Mouse (Mus musculus): ENCODE measurements around the gene Gcnt1. TPM values are rescaled to one million over a fixed set of nuclear protein-coding genes. Genes with fewer than 3 reads are reported as not detected.
A peak's percentile ranks its signal among the peaks of the same experiment; 100 is the strongest.

Gcnt1 gene
- polyA plus RNA-seq, 1 experiment = 158 TPM

DNA sequence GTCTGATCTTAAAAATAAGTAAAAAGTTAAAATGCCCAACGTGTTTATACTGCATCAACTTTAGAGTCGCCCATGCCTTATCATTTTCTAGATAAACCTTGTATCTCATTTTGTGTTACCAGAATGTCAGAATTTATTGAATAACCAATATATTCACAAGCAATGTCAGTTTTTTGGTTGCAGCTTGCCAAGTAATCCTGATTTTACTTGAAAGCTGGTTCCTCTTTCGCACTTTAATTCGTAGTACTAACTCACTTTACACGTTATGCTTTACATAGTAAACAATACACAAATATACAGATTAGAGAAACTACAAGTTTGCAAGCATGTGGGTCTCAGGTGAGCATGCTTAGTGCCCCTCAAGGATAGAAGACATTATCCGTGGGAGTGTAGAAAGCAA lies 15.7 kb downstream of the Gcnt1 start:
- TF ChIP-seq CTCF (conservative IDR thresholded peaks at IDR 0.05; ENCODE audit: insufficient read depth, insufficient read length, low read depth, low read length) (no peak), POLR2A (IDR thresholded peaks at IDR 0.05; ENCODE audit: low read depth, low read length) (no peak)
- H3K27me3 ChIP-seq (replicated peaks; ENCODE audit: control insufficient read depth, insufficient read depth, low read length) = no peaks in the 10 kb centered on the region
- H3K4me3 ChIP-seq (ENCODE audit: insufficient read depth, low read depth, low read length) = no peak overlapping the region
- H3K4me1 ChIP-seq (ENCODE audit: control insufficient read depth, insufficient read depth, low read length) = peaks cover 20% of the 10 kb centered on the region; the same call in 1 of the 2 replicates
- peaks cover 2% of the 10 kb centered on the region; the same call in 1 of the 2 replicates for H3K36me3 ChIP-seq (ENCODE audit: control insufficient read depth, insufficient read depth, low read length)
- DNase-seq = no peak
- 57% methylated on average over 6 of the region's 6 CpGs for WGBS
- H3K27ac ChIP-seq (ENCODE audit: insufficient read depth, low read depth, low read length) = no peak overlapping the region

DNA sequence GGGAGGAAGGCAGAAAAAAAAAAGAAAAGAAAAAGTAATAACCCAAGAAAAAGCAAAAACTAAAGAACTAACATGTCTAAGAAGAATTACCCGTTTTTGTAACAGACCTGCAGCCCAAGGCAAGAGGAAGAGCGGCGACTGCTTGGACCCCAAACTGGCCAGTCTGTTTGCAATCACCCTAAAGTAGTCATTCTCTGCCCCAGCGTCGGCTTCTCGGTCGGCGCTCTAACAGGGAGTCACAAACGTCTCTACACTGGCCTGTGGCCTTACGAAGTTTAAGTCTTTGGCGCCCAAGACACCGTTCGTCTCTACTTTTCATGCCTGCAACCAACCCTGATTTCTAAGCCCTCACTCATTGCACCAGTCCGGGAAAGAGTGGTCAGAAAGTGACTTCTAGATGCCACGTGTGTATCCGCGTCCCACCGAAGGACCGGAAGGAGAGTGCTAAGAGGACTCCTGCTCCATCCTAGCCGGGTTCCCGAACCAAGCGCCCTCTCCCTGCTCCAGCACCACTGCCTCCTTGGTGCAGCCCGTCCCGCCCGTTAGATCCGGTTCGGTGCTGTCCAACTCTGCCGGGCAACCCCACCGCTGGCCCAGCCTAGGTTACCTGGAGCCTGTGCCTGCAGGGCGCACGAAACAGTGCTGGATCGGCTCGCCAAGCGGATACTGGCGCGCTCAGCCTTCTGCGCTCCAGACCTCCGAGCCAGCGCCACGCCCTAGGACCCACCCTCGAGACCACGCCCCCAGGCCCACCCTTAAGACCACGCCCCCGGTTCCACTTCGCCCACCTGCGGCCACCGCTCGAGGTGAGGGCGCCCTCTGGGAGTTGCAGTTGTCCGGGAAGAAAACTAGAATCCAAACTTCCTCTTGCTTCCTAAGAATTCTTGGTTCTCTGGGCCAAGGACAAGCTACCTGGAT lies 16.4 kb downstream of the Gcnt1 start:
- Histone ChIP-seq H3K36me3 (ENCODE audit: control insufficient read depth, insufficient read depth, low read length) (peaks cover 2% of the 10 kb centered on the region; the same call in 1 of the 2 replicates), H3K27me3 (replicated peaks; ENCODE audit: control insufficient read depth, insufficient read depth, low read length) (no peaks in the 10 kb centered on the region), H3K27ac (ENCODE audit: insufficient read depth, low read depth, low read length) (peak overlapping the region; percentile 19; the same call in 1 of the 2 replicates), H3K4me3 (ENCODE audit: insufficient read depth, low read depth, low read length) (peak overlapping the region; percentile 60), H3K4me1 (ENCODE audit: control insufficient read depth, insufficient read depth, low read length) (peaks cover 18% of the 10 kb centered on the region; the same call in 1 of the 2 replicates)
- WGBS = 9% methylated on average over 50 of the region's 50 CpGs
- DNase-seq = peak; percentile 85
- TF ChIP-seq CTCF (conservative IDR thresholded peaks at IDR 0.05; ENCODE audit: insufficient read depth, insufficient read length, low read depth, low read length) = peak; percentile 30; the same call in 1 of the 2 replicates
- no peak for TF ChIP-seq POLR2A (IDR thresholded peaks at IDR 0.05; ENCODE audit: low read depth, low read length)

DNA sequence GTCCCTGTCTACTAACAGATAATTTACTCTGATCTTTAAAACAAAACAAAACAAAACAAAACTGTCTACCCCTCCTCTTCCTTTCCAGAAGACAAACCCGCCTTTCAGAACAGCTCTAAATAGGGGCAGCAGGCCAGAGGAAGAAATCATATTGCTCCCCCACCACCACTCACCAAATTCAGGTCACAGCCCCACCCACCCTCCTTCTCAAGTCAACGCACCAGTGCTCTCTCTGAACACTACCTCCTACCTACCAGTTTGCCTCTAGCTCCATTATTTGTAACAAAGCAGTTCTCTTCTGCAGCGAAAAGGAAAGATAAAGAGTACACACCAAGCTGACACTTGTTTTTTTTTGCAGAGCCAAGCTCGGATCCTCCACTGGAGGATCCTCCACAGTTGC lies 17.3 kb downstream of the Gcnt1 start:
- TF ChIP-seq POLR2A (IDR thresholded peaks at IDR 0.05; ENCODE audit: low read depth, low read length) (no peak), CTCF (conservative IDR thresholded peaks at IDR 0.05; ENCODE audit: insufficient read depth, insufficient read length, low read depth, low read length) (no peak)
- Histone ChIP-seq H3K36me3 (ENCODE audit: control insufficient read depth, insufficient read depth, low read length) (peaks cover 2% of the 10 kb centered on the region; the same call in 1 of the 2 replicates), H3K4me3 (ENCODE audit: insufficient read depth, low read depth, low read length) (peak overlapping the region; percentile 15; the same call in 1 of the 2 replicates), H3K27me3 (replicated peaks; ENCODE audit: control insufficient read depth, insufficient read depth, low read length) (no peaks in the 10 kb centered on the region), H3K27ac (ENCODE audit: insufficient read depth, low read depth, low read length) (no peak overlapping the region), H3K4me1 (ENCODE audit: control insufficient read depth, insufficient read depth, low read length) (peaks cover 10% of the 10 kb centered on the region; the same call in 1 of the 2 replicates)
- WGBS = 35% methylated on average over 4 of the region's 4 CpGs
- no peak for DNase-seq

DNA sequence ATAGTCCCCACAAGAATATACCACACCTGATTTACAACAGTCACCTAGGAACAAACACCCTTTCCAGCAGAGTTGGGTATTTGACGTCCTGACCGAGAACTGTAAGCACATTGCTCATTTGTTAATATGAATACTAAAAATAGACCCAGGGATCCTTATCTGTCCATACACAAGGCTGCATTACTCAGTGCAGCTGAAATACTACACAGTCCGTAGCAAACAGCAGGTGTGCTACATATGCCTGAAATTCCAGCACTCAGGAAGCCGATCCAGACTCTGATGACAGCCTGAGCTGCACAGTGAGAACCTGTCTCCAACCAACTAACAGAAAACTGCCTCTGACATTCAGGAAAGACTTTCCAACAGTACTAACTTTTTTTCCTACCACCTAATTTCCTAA lies 17.8 kb downstream of the Gcnt1 start:
- no peak overlapping the region for H3K4me3 ChIP-seq (ENCODE audit: insufficient read depth, low read depth, low read length)
- H3K4me1 ChIP-seq (ENCODE audit: control insufficient read depth, insufficient read depth, low read length) = peaks cover 10% of the 10 kb centered on the region; the same call in 1 of the 2 replicates
- WGBS = 40% methylated on average over 4 of the region's 4 CpGs

DNA sequence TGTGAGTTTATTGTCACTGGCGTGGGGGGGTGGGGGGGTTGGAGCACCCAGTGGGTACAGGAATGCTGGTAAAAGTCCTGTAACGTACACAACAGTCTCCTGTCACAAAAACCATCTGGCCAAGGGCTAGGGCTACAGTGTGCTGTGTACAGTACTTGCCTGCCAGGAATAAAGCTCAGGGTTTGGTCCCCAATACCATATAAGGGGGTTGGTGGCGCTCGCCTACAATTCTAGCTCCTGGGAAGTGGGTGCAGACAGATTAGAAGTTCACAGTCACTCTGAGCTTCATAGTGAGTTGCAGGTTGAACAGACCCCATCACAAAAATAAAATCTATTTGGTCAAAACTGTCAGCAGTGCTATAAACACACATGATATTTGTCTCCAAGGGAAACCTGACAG lies 18.3 kb downstream of the Gcnt1 start:
- Histone ChIP-seq H3K27ac (ENCODE audit: insufficient read depth, low read depth, low read length) (no peak overlapping the region), H3K4me1 (ENCODE audit: control insufficient read depth, insufficient read depth, low read length) (peaks cover 10% of the 10 kb centered on the region; the same call in 1 of the 2 replicates), H3K36me3 (ENCODE audit: control insufficient read depth, insufficient read depth, low read length) (peaks cover 2% of the 10 kb centered on the region; the same call in 1 of the 2 replicates), H3K27me3 (replicated peaks; ENCODE audit: control insufficient read depth, insufficient read depth, low read length) (no peaks in the 10 kb centered on the region), H3K4me3 (ENCODE audit: insufficient read depth, low read depth, low read length) (no peak overlapping the region)
- WGBS = 82% methylated on average over 4 of the region's 4 CpGs
- TF ChIP-seq POLR2A (IDR thresholded peaks at IDR 0.05; ENCODE audit: low read depth, low read length) = no peak
- no peak for TF ChIP-seq CTCF (conservative IDR thresholded peaks at IDR 0.05; ENCODE audit: insufficient read depth, insufficient read length, low read depth, low read length)
- no peak for DNase-seq

More for the DNA sequence above, 17.8 kb downstream of the Gcnt1 start:
- no peaks in the 10 kb centered on the region for H3K27me3 ChIP-seq (replicated peaks; ENCODE audit: control insufficient read depth, insufficient read depth, low read length)
- H3K27ac ChIP-seq (ENCODE audit: insufficient read depth, low read depth, low read length) = no peak overlapping the region
- no peak for TF ChIP-seq POLR2A (IDR thresholded peaks at IDR 0.05; ENCODE audit: low read depth, low read length)
- no peak for TF ChIP-seq CTCF (conservative IDR thresholded peaks at IDR 0.05; ENCODE audit: insufficient read depth, insufficient read length, low read depth, low read length)
- H3K36me3 ChIP-seq (ENCODE audit: control insufficient read depth, insufficient read depth, low read length) = peaks cover 2% of the 10 kb centered on the region; the same call in 1 of the 2 replicates
- DNase-seq = no peak

DNA sequence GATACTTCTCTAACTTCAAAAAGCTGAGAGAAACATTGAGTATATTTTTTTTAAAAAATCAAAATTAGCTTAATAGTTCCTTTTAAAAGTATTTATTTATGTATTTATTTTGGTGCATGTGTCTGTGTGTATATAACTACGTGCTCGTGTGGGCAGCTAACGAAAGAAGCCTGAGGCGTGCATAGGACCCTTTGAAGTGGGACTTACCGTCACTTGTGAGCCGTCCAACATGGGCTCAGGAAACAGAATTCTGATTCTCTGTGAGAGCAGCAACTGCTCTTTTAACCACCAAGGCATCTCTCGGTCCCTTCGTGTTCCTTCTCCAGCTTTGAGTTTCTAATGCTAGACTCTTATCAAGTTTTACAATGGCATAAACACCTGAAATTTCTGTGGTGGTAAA lies 18.9 kb downstream of the Gcnt1 start:
- peaks cover 11% of the 10 kb centered on the region; the same call in 1 of the 2 replicates for H3K4me1 ChIP-seq (ENCODE audit: control insufficient read depth, insufficient read depth, low read length)
- DNase-seq = no peak
- no peaks in the 10 kb centered on the region for H3K27me3 ChIP-seq (replicated peaks; ENCODE audit: control insufficient read depth, insufficient read depth, low read length)
- no peak overlapping the region for H3K4me3 ChIP-seq (ENCODE audit: insufficient read depth, low read depth, low read length)
- TF ChIP-seq POLR2A (IDR thresholded peaks at IDR 0.05; ENCODE audit: low read depth, low read length) (no peak), CTCF (conservative IDR thresholded peaks at IDR 0.05; ENCODE audit: insufficient read depth, insufficient read length, low read depth, low read length) (no peak)
- 87% methylated on average over 8 of the region's 8 CpGs for WGBS
- H3K36me3 ChIP-seq (ENCODE audit: control insufficient read depth, insufficient read depth, low read length) = peaks cover 2% of the 10 kb centered on the region; the same call in 1 of the 2 replicates
- no peak overlapping the region for H3K27ac ChIP-seq (ENCODE audit: insufficient read depth, low read depth, low read length)

DNA sequence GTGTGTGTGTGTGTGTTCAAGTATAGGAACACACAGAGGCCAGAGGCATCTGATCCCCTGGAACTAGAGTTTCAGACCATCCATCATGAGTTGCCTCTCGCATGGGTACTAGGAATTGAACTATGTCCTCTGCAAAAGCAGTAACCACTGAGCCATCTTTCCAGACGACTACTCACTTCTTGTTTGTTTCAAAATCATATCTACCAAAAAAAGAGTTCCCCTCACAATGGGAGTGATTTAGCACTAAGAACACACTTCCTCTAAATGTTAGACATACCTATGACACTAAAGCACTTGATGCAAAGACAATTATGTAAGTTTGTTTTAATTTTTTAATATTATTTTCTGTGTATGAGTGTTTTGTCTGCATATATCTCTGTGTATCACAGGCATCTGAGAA lies 24.8 kb downstream of the Gcnt1 start:
- DNase-seq = no peak
- Histone ChIP-seq H3K4me3 (ENCODE audit: insufficient read depth, low read depth, low read length) (no peak overlapping the region), H3K27ac (ENCODE audit: insufficient read depth, low read depth, low read length) (no peak overlapping the region), H3K36me3 (ENCODE audit: control insufficient read depth, insufficient read depth, low read length) (no peaks in the 10 kb centered on the region), H3K4me1 (ENCODE audit: control insufficient read depth, insufficient read depth, low read length) (peaks cover 8% of the 10 kb centered on the region; the same call in 1 of the 2 replicates), H3K27me3 (replicated peaks; ENCODE audit: control insufficient read depth, insufficient read depth, low read length) (no peaks in the 10 kb centered on the region)
- 48% methylated on average over 2 of the region's 2 CpGs for WGBS
- TF ChIP-seq CTCF (conservative IDR thresholded peaks at IDR 0.05; ENCODE audit: insufficient read depth, insufficient read length, low read depth, low read length) (no peak), POLR2A (IDR thresholded peaks at IDR 0.05; ENCODE audit: low read depth, low read length) (no peak)

Measured in kidney, adult 2 months (tissue).